Mouse (Mus musculus) layer of hippocampus, postnatal 10 days (tissue): ENCODE data around the gene Snf8. TPM values are rescaled to one million over a fixed set of nuclear protein-coding genes. Genes with fewer than 3 reads are reported as not detected.
A peak's percentile ranks its signal among the peaks of the same experiment; 100 is the strongest.

Experiments
- DNase-seq, 2 experiments: peaks; one replicate each; pipeline ENCODE4 v3.0.0; 2021; ENCODE audit warnings: low spot score in 2 of 2
- total RNA-seq, 2 experiments: library from RNA; stranded (reverse); gene quantifications; 2 replicates each; pipeline ENCODE4 v1.2.3; 2021

Gene Snf8
- total RNA-seq, 2 experiments from 2014 or later, result 91.6 to 93.2 TPM

- DNase-seq, result no peak
Observed at GRCm38 (mm10) chr11:96017941-96018351, 16.7 kb upstream of the Snf8 start.

- DNase-seq, result no peak
Observed at GRCm38 (mm10) chr11:96020622-96021021, 14.1 kb upstream of the Snf8 start.

GRCm38 (mm10) chr11:96028130-96028529 lies 6.6 kb upstream of the Snf8 start:
- no peak for DNase-seq

GRCm38 (mm10) chr11:96030571-96030970 lies 4.1 kb upstream of the Snf8 start:
- no peak for DNase-seq

- DNase-seq, result no peak
Observed at GRCm38 (mm10) chr11:96031701-96032100, 3.0 kb upstream of the Snf8 start.

GRCm38 (mm10) chr11:96033264-96033663 lies 1.4 kb upstream of the Snf8 start:
- DNase-seq, result no peak

- DNase-seq, result no peak
Observed at GRCm38 (mm10) chr11:96034116-96034515, 569 bp upstream of the Snf8 start.

GRCm38 (mm10) chr11:96035133-96035532 lies 448 bp downstream of the Snf8 start:
- DNase-seq, result no peak

GRCm38 (mm10) chr11:96037499-96037898 lies 2.8 kb downstream of the Snf8 start:
- no peak for DNase-seq

GRCm38 (mm10) chr11:96038560-96038959 lies 3.9 kb downstream of the Snf8 start:
- DNase-seq, result no peak

- peak in 1 of 2 experiments; percentile 10 for DNase-seq
Observed at GRCm38 (mm10) chr11:96044803-96045567, 10.3 kb downstream of the Snf8 start.

- no peak for DNase-seq
Observed at GRCm38 (mm10) chr11:96046028-96046427, 11.3 kb downstream of the Snf8 start.

GRCm38 (mm10) chr11:96046793-96047192 lies 12.1 kb downstream of the Snf8 start:
- no peak for DNase-seq

GRCm38 (mm10) chr11:96047469-96048373 lies 13.0 kb downstream of the Snf8 start:
- no peak for DNase-seq

GRCm38 (mm10) chr11:96049939-96050338 lies 15.3 kb downstream of the Snf8 start:
- no peak for DNase-seq

- no peak for DNase-seq
Observed at GRCm38 (mm10) chr11:96050854-96051253, 16.2 kb downstream of the Snf8 start.

GRCm38 (mm10) chr11:96058309-96058708 lies 23.6 kb downstream of the Snf8 start:
- no peak for DNase-seq

- DNase-seq, result no peak
Observed at GRCm38 (mm10) chr11:96064521-96065214, 30.0 kb downstream of the Snf8 start.

GRCm38 (mm10) chr11:96065215-96065911 lies 30.7 kb downstream of the Snf8 start, which contains the start of gene Ube2z:
Gene Ube2z (minus strand): TSS chr11:96065388.
- peak; percentile 98 to 99 for DNase-seq

- no peak for DNase-seq
Observed at GRCm38 (mm10) chr11:96068231-96068630, 33.5 kb downstream of the Snf8 start.

GRCm38 (mm10) chr11:96070353-96070752 lies 35.7 kb downstream of the Snf8 start:
- no peak for DNase-seq
